Mouse (Mus musculus): ENCODE results near the gene Wdr60.
A peak's percentile ranks its signal among the peaks of the same experiment; 100 is the strongest.

Wdr60 gene

GRCm38 (mm10) chr12:116181436-116182050 is 81.3 kb downstream of the Wdr60 start:
- no peak for DNase-seq

GRCm38 (mm10) chr12:116176930-116177329 is 85.9 kb downstream of the Wdr60 start:
- no peak for DNase-seq

GRCm38 (mm10) chr12:116169666-116170065 is 93.2 kb downstream of the Wdr60 start:
- peak; percentile 6 for DNase-seq

- DNase-seq: no peak
Measured at GRCm38 (mm10) chr12:116165368-116165767, 97.5 kb downstream of the Wdr60 start.

GRCm38 (mm10) chr12:116159695-116160094 is 103.1 kb downstream of the Wdr60 start:
- peak; percentile 12 for DNase-seq

GRCm38 (mm10) chr12:116159223-116159622 is 103.6 kb downstream of the Wdr60 start:
- DNase-seq: peak; percentile 19

- peak; percentile 89 for DNase-seq
Measured at GRCm38 (mm10) chr12:116156792-116157532, 105.9 kb downstream of the Wdr60 start.
